Mouse (Mus musculus) gastrocnemius, adult 18-20 months (tissue): ENCODE results near the gene Nosip. TPM values are rescaled to one million over a fixed set of nuclear protein-coding genes. Genes with fewer than 3 reads are reported as not detected.
"Not testable (repeated sequence)": the region's sequence is repeated elsewhere in the genome, so short reads cannot be mapped to it uniquely, and the experiment has no call there.

ENCODE experiments used
- DNase-seq: peaks from one replicate; pipeline ENCODE4 v3.0.0; 2021; ENCODE audit warnings: low spot score
- microRNA-seq: library from miRNA; unstranded; fragments of <30 nt; microRNA quantifications from one replicate; pipeline ENCODE4 v1.2.0, GENCODE M21; 2021
- total RNA-seq, 2 experiments: library from RNA; stranded (reverse); gene quantifications; 2 replicates each; pipeline ENCODE4 v1.2.3; 2021

The Nosip gene
- total RNA-seq, 2 experiments from 2014 or later: 27.9 to 28.3 TPM

GRCm38 (mm10) chr7:45111940-45112339 is 49.7 kb downstream of the Nosip start:
- DNase-seq: no peak

- no peak for DNase-seq
These were observed 50.3 kb downstream of the Nosip start for GRCm38 (mm10) chr7:45112529-45112928.

- no peak for DNase-seq
These were observed 51.2 kb downstream of the Nosip start for GRCm38 (mm10) chr7:45113476-45113875.

GRCm38 (mm10) chr7:45117566-45117965 is 55.3 kb downstream of the Nosip start:
- no peak for DNase-seq

- DNase-seq: no peak
These were observed 56.1 kb downstream of the Nosip start for GRCm38 (mm10) chr7:45118336-45118735.

GRCm38 (mm10) chr7:45119780-45120709 is 57.8 kb downstream of the Nosip start:
- DNase-seq: no peak

GRCm38 (mm10) chr7:45121404-45121803 is 59.2 kb downstream of the Nosip start:
- peak; percentile 38 for DNase-seq

- no peak for DNase-seq
These were observed 59.7 kb downstream of the Nosip start for GRCm38 (mm10) chr7:45121966-45122365.

- DNase-seq: no peak
These were observed 60.4 kb downstream of the Nosip start for GRCm38 (mm10) chr7:45122561-45123185.

- no peak for DNase-seq
These were observed 60.9 kb downstream of the Nosip start for GRCm38 (mm10) chr7:45123186-45123570.

GRCm38 (mm10) chr7:45124224-45125143 is 62.3 kb downstream of the Nosip start, which contains the start of gene Rps11:
Rps11 (minus strand) TSS chr7:45124439.
- DNase-seq: peak; percentile 100

- DNase-seq: no peak
These were observed 62.9 kb downstream of the Nosip start for GRCm38 (mm10) chr7:45125144-45125600.

- not testable (repeated sequence) for DNase-seq
These were observed 63.4 kb downstream of the Nosip start for GRCm38 (mm10) chr7:45125649-45126048.

GRCm38 (mm10) chr7:45126147-45126843 is 64.1 kb downstream of the Nosip start:
- DNase-seq: no peak

GRCm38 (mm10) chr7:45126844-45127699 is 64.8 kb downstream of the Nosip start:
- no peak for DNase-seq

Small RNA genes within 50 kb of the gene (microRNA-seq; reads per million reads assigned to microRNA genes)
- gene Mir150 (1,639 reads per million, percentile 87 among the genes with 10 or more reads in this experiment), gene Mir5121 (9.2 reads per million, percentile 22 among the genes with 10 or more reads in this experiment), gene Mir7054 (2.0 reads per million)

Other genes starting within 250 kb of the Nosip start
- 10 to 100 TPM; 20.1 to 25.2 TPM for gene Nup62, start 246.3 kb upstream of the Nosip start, total RNA-seq
- 1 to 10 TPM; 2.3 to 3.5 TPM for gene Il4i1, start 246.0 kb upstream of the Nosip start, total RNA-seq
- 10 to 100 TPM; 62.4 to 99.0 TPM for gene Atf5, start 245.8 kb upstream of the Nosip start, total RNA-seq
- gene Akt1s1, start 213.4 kb upstream of the Nosip start, total RNA-seq: 100 to 1,000 TPM; 130 to 144 TPM
- gene Tbc1d17, start 213.3 kb upstream of the Nosip start, total RNA-seq: 10 to 100 TPM; 46.8 to 61.0 TPM
- gene Pnkp, start 205.3 kb upstream of the Nosip start, total RNA-seq: 10 to 100 TPM; 19.2 to 20.2 TPM
- 100 to 1,000 TPM; 143 to 148 TPM for gene Ptov1, start 192.6 kb upstream of the Nosip start, total RNA-seq
- gene Med25, start 169.7 kb upstream of the Nosip start, total RNA-seq: 10 to 100 TPM; 60.5 to 62.8 TPM
- gene Fuz, start 166.3 kb upstream of the Nosip start, total RNA-seq: 10 to 100 TPM; 16.6 to 17.6 TPM
- gene Ap2a1, start 132.9 kb upstream of the Nosip start, total RNA-seq: 10 to 100 TPM; 59.8 to 64.4 TPM
- not detected for gene Tsks, start 119.2 kb upstream of the Nosip start, total RNA-seq
- gene Cpt1c, start 87.6 kb upstream of the Nosip start, total RNA-seq: 1 to 10 TPM in 1 of 2 experiments, under 1 TPM in 1; 0.64 to 1.4 TPM
- 100 to 1,000 TPM; 119 to 139 TPM for gene Prmt1, start 75.9 kb upstream of the Nosip start, total RNA-seq
- gene Irf3, start 64.8 kb upstream of the Nosip start, total RNA-seq: 10 to 100 TPM; 15.0 to 19.1 TPM
- 1 to 10 TPM; 8.4 to 8.5 TPM for gene Bcl2l12, start 63.7 kb upstream of the Nosip start, total RNA-seq
- gene Scaf1, start 46.1 kb upstream of the Nosip start, total RNA-seq: 10 to 100 TPM; 41.3 to 46.2 TPM
- gene Rras, start 44.5 kb upstream of the Nosip start, total RNA-seq: 10 to 100 TPM; 20.8 to 26.8 TPM
- 10 to 100 TPM; 13.1 to 16.0 TPM for gene Prr12, start 9.5 kb upstream of the Nosip start, total RNA-seq
- 10 to 100 TPM; 10.2 to 10.4 TPM for gene Prrg2, start 248 bp downstream of the Nosip start, total RNA-seq
- gene Rcn3, start 29.8 kb downstream of the Nosip start, total RNA-seq: 10 to 100 TPM in 1 of 2 experiments, 1 to 10 TPM in 1; 8.0 to 12.5 TPM
- gene Fcgrt, start 41.4 kb downstream of the Nosip start, total RNA-seq: 10 to 100 TPM; 27.4 to 29.1 TPM
- gene Rps11, start 62.0 kb downstream of the Nosip start, total RNA-seq: 100 to 1,000 TPM; 490 to 529 TPM
- gene Rpl13a, start 66.3 kb downstream of the Nosip start, total RNA-seq: 100 to 1,000 TPM; 643 to 706 TPM
- gene Gm45713, start 73.8 kb downstream of the Nosip start, total RNA-seq: 1 to 10 TPM in 1 of 2 experiments, not detected in 1; 1.2 TPM
- gene Flt3l, start 74.0 kb downstream of the Nosip start, total RNA-seq: 1 to 10 TPM; 1.8 to 3.0 TPM
- gene Pih1d1, start 91.9 kb downstream of the Nosip start, total RNA-seq: 10 to 100 TPM; 34.2 to 34.5 TPM
- gene Aldh16a1, start 92.2 kb downstream of the Nosip start, total RNA-seq: 10 to 100 TPM; 10.6 to 12.8 TPM
- under 1 TPM; 0.14 to 0.17 TPM for gene Slc17a7, start 101.5 kb downstream of the Nosip start, total RNA-seq
- not detected for gene Gfy, start 117.1 kb downstream of the Nosip start, total RNA-seq
- gene Pth2, start 118.6 kb downstream of the Nosip start, total RNA-seq: not detected
- gene Ccdc155, start 142.5 kb downstream of the Nosip start, total RNA-seq: not detected
- not detected for gene Dkkl1, start 149.7 kb downstream of the Nosip start, total RNA-seq
- 1 to 10 TPM; 1.2 to 1.3 TPM for gene Tead2, start 153.3 kb downstream of the Nosip start, total RNA-seq
- gene Cd37, start 176.7 kb downstream of the Nosip start, total RNA-seq: 1 to 10 TPM; 1.1 to 1.2 TPM
- not detected for gene Slc6a16, start 178.7 kb downstream of the Nosip start, total RNA-seq
- gene Slc6a21, start 215.1 kb downstream of the Nosip start, total RNA-seq: not detected